Mouse (Mus musculus) kidney, postnatal 4 days (tissue): ENCODE measurements around the gene Gpatch2.

Source experiments
- DNase-seq, 2 experiments: peaks; one replicate each; pipeline ENCODE4 v3.0.0; 2021; ENCODE audit warnings: mixed read lengths in 2 of 2

Gpatch2 gene

DNA sequence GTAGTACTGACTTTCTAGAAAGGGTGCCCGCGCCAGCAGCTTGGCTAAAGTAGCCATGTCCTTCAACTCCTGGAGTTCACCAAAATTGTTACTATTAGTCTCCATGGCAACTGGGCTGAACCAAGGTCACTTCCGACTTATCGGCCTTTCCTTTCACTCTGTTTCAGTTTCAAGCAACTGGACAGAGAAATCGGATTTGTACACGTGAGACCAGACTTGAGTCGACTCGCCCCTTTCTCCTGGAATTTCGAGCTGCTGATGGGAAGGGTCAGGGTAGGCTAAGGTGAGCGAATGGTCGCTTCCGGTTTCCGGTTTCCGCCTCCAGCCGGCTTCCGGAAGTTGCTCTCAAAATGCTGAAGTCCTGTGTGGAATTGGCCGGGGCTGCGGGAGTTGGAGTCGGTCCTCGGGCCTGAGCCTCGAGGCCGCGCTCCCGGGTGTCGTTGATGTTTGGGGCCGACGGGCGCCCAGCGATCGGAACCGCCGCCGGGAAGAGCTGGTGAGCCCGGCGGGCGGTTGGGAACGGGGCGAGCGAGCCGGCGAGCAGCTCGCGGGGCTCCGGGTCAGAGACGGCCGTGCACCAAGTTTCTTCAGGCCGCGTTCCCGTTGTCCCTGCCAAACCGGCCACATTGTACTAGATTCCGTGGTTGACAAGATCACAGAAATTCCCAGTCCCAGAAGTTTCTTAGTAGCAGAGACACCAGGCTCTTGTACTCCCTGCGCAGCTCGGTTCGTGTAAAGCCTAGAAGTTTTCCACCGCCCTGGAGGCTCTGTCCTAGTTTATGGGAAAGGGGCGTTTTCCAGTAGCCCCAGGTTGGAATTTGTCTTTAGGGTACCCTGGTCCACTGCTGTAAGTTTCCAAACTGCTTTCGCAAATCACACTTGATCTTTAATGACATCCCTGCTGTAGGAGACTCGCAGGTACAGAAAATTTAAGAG is at the start of gene Gpatch2, which contains the start of gene Spata17:
Gene Gpatch2, plus strand, starts transcription at position 328 of the 936 bp plus-strand sequence.
Gene Spata17, minus strand, starts transcription at position 285 of the 936 bp plus-strand sequence.
- DNase-seq, result peak; percentile 85 to 91

- DNase-seq, result no peak
These were observed 45.7 kb upstream of the Gpatch2 start for GRCm38 (mm10) chr1:187169646-187170045.

DNA sequence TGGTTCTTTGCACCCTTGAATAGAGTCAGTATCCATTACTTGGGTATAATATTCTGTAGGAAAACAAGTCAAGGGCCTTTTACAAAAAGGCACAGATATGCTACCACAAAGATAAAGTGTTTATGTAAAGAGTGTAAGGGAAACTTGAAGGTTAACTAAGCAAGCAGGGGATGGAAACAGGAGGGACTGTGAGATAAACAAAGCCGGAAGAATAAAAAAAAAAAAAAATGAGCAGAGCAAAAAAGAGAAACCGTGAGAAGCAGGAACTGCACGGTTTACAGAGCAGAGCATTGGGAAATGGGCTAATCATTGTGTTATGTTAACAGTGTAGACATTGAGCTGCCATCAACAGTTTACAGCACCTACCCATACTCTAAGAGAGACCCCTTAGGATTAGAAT is 44.9 kb upstream of the Gpatch2 start:
- no peak for DNase-seq

DNA sequence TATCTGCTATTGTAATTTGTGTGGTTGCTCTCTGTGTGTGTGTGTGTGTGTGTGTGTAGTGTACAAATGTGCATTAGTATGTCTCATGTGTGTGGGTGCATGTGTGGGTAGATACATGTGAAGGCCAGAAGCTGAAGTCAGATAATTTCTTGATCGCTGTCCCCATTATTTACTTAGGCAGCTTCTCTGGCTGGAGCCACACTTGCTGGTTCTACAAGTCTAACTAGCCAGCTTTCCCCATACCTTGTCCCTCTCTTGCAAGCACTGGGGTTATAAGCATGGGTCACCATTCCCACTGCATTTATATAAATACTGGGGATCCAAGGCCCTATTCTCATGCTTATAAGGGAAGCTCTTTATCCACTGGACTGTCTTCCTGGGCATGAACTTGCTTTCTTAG is 39.3 kb upstream of the Gpatch2 start:
- DNase-seq, result no peak

DNA sequence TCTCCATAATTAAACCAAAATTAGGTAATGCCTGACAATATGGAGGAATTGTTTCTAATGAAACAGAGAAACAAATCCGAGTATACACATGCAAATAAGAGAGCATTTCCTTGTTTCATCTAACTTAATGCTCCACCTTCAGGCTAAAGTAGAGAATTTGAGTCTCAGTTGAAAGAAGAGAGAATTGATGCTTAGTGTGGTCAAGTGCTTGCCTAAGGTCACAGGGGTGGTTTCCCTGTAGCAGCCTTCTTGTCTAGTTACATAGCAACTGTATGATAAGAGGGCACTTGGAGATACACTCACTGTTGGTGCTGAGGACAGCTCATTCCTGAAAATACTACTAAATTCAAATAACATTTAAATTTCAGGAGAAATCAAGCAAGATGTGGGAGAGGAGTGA is 36.8 kb upstream of the Gpatch2 start:
- DNase-seq, result no peak

- no peak for DNase-seq
These were observed 9.8 kb upstream of the Gpatch2 start for GRCm38 (mm10) chr1:187205506-187205905.

DNA sequence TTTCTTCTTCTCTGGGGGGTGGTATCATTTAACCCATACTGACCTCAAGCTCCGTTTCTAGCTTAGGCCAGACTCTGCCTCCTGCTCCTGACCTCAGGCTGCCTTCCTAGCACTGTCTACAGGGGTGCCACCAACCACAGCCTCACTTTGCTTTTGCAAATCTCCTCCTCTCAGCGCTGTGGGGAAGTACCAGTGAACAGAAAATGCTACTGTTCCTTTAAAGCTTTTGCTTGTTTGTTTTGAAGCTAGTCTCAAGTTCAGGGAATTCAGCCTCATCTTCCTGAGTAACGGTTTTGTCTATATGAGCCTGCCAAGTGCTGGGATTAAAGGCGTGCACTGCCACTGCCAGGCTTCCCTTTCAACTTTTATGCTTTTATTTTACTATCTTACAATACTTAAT is 5.8 kb upstream of the Gpatch2 start:
- DNase-seq, result no peak

DNA sequence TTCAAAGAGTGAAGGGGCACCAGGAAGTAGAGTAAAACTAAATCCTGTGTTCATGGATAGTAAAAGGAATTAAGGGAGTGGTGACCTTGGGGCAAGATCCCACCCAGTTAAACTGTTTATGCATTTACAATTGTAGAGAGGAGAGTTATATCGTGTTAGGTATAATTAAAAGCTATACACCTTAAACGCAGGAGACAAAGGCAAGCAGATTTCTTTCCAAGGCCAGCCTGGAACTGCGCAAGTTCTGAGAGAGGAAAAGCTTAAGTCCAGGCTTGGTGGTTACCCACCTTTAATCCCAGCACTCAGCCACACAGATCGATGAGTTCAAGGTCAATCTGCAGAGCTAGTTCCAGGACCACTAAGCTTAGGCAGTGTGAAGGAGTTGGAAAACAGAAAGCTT is 4.6 kb upstream of the Gpatch2 start:
- no peak for DNase-seq

- DNase-seq, result no peak
These were observed 1.5 kb downstream of the Gpatch2 start for GRCm38 (mm10) chr1:187216620-187217410.

DNA sequence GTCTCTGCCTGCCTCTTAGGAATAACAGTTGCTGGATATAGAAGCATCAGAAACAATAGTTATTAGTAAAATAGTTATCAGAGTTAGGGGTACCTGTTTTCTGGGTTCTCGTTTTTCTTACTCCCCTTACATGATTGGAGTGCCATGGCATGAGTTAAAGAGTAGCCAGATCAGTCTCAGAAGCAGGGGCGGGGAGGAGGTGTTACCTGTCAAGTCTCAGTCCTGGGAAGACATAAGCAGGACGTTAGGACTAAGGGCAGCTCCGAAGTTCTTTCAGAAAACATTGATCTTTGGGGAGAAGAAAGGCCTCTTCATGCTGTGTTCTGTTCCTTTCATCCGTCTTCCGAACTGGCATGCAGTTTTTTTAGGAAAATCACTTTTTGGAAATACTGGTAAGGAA is 5.4 kb downstream of the Gpatch2 start:
- no peak for DNase-seq

GRCm38 (mm10) chr1:187226328-187227025 is 11.2 kb downstream of the Gpatch2 start:
- peak in 1 of 2 experiments; percentile 14 for DNase-seq

DNA sequence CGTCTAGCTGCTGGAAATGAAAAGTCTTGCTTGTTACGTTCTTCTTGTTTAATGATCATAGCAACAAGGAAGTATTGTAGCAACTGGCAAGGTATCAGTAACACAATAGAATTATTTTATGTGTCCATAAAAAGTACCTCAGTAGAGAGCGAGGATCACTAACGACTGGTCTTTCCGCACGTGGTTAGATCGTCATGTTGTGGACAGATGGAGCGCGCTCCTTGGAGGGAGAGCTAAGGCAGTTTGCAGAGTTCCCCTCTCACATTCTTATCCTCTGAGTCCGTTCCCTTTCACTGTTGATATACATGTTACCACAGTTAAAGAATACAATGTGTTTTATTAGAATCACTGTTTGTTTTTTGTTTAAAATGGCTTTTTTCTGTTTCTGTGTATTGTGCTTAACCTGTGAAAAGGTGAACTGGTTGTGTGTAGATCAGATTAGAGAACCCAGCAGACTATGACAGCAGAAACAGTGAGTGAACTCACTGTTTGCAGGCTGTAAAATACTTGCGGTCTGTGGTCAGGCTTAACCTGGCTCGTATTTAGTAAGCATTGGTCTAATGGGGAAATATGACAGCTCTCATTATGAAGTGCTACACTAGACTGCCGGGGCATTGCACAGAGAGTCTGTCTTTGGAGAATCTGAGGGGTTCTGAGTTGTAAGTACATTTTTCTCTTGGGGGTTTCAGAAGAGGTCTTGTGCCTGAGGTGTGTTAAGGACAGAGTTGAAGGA is 13.3 kb downstream of the Gpatch2 start:
- DNase-seq, result no peak

- no peak for DNase-seq
These were observed 14.9 kb downstream of the Gpatch2 start for GRCm38 (mm10) chr1:187230255-187230654.

DNA sequence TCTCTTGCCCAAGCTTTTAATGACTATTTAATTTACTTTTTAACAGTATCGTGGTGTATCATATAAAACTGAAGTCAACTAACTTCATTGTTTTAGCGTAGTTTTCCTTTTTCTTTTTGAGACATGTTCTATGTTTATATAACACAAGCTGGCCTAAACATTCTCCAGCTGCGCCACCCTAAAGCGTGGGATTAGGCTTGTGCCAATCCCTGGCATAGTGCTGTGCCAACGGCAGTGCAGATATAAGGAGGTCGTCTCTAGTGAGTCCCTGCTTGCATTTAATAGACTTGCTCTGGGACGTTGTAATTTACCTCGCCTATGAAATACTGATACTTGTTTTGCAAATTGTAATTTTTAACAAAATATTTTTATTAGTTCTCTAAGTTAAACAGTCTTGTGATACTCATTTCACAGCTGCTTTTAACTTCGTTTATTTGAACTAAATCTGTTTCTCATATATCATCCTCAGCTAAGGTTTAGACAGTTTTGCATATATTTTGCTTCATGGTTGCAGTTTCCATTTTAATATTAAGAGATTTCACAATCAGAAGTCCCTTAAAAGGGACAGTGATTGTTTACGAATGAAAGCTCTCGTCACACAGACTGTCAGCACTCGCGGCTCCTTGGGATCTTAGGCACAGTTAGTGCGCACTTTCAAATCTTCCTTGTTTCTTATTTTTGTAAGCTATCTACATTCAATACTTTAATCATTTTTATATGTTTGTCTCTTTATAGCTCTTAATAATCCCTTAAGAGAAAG is 17.1 kb downstream of the Gpatch2 start:
- DNase-seq, result no peak

DNA sequence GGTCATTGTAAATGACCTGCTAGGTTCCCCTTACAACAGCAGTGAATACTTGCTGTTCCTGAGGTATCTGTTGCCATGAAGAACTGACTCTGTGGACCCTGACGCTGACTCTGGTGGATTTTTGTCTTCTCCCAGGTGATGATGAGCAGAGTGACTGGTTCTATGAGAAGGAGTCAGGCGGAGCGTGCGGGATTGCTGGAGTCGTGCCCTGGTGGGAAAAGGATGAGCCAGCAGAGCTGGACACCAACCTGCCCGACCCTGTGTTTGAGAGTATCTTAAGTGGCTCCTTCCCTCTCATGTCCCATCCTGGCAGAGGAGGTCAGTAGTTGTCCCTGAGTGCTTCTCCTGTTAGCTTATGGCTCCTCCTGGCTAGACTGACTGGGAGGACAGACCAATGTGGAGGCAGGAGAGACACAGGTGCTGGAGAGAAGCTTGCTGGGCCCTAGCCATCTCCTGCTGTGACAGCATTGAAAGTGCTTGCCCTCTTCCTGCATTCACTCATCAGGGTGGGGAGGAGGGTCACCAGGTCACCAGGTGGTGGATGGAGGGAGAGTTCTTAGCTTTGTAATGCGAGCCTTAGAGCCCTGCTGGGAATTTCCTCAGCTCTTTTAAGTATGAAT is 17.8 kb downstream of the Gpatch2 start:
- no peak for DNase-seq

DNA sequence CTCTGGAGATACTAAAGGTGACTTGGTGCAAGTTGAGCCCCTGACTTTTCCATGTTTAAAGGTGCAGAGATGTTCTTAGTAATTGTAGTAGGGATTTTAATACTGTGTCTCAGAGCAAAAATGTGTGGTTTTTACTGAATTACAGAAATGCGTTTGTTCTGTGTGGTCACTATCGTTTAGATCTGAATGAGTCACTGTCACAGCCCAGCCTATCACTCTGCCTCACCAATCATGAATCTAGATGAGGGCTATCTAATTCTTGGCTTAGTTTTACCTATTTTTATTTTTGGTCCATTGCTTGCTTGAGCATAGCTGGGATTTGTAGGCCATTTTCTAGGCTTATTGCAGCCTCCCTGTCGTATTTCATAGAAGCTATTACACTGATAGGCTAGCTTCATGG is 19.9 kb downstream of the Gpatch2 start:
- DNase-seq, result no peak

GRCm38 (mm10) chr1:187236296-187236695 is 21.0 kb downstream of the Gpatch2 start:
- DNase-seq, result peak in 1 of 2 experiments; percentile 10

DNA sequence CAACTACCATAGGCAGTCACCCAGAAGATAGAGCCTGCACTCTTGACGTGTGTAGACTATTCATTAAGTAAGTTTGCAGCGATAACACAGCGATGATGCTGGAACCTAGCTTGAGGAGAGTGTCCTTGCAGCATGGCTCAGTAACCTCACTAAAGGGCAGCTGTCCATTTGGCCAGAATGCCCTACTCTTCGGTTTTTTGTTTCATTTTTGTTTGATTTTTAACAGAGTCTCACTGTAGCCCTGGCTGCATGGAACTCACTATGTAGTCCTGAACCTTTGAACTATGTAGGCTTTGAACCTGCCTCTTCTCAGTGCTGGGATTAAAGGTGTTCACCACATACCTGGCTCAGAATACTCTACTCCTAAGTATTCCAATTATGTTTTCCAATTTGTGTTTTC is 22.8 kb downstream of the Gpatch2 start:
- DNase-seq, result no peak

GRCm38 (mm10) chr1:187240304-187240703 is 25.0 kb downstream of the Gpatch2 start:
- DNase-seq, result no peak

GRCm38 (mm10) chr1:187241329-187241728 is 26.0 kb downstream of the Gpatch2 start:
- DNase-seq, result peak in 1 of 2 experiments; percentile 15

GRCm38 (mm10) chr1:187244734-187245133 is 29.4 kb downstream of the Gpatch2 start:
- DNase-seq, result no peak
